Comparison of ENCODE assay signal across 1 mouse cellular context in genomic region chr11:75378786-75379185, GRCm38 (mm10). TPM values are rescaled to one million over a fixed set of nuclear protein-coding genes. Genes with fewer than 3 reads are reported as not detected.
"Had no signal": no experiment of that assay in that cellular context is flagged by ENCODE, and none has a peak within 500 bp of the region (broad histone marks: within the 10 kb centered on the region; RNA-seq: fewer than 3 reads in every experiment).

No protein-coding gene starts in this region.

RNA-seq across cellular contexts. Expression of gene Serpinf1, which starts 43.7 kb away (rescaled TPM):
- total RNA-seq: monocyte, adult 5-6 weeks had no signal
